Mouse (Mus musculus) heart, adult 2 months (tissue): Measurements from ENCODE around the gene Psap. TPM values are rescaled to one million over a fixed set of nuclear protein-coding genes. Genes with fewer than 3 reads are reported as not detected.
A peak's percentile ranks its signal among the peaks of the same experiment; 100 is the strongest.

Experiments
- DNase-seq, 2 experiments: peaks; one replicate each; pipeline ENCODE4 v3.0.0; 2021
- H3K27ac ChIP-seq: fragments of 200-600 bp; 2 replicates; pipeline ENCODE4 v1.8.1; 2022
- H3K27me3 ChIP-seq: fragments of 200-500 bp; 2 replicates; pipeline ENCODE4 v1.6.1; 2012; ENCODE audit warnings: mild to moderate bottlenecking, low read length, inconsistent platforms, mixed read lengths; ENCODE audit not compliant: control insufficient read depth, insufficient read depth
- H3K36me3 ChIP-seq: fragments of 200-500 bp; 2 replicates; pipeline ENCODE4 v1.6.1; 2012; ENCODE audit warnings: low read length, inconsistent platforms; ENCODE audit not compliant: control insufficient read depth, insufficient read depth
- H3K4me1 ChIP-seq: fragments of 200-500 bp; 2 replicates; pipeline ENCODE4 v1.6.1; 2011; ENCODE audit warnings: low read length; ENCODE audit not compliant: control insufficient read depth, insufficient read depth
- H3K4me3 ChIP-seq: fragments of 200-600 bp; 2 replicates; pipeline ENCODE4 v1.8.1; 2022
- H3K79me2 ChIP-seq: fragments of 200-500 bp; replicated peaks from 2 replicates; pipeline ENCODE4 v1.6.1; 2012; ENCODE audit warnings: mild to moderate bottlenecking, inconsistent platforms, low read length, moderate library complexity, mixed read lengths; ENCODE audit not compliant: control insufficient read depth, insufficient read depth
- H3K9ac ChIP-seq: fragments of 200-500 bp; 2 replicates; pipeline ENCODE4 v1.6.1; 2012; ENCODE audit warnings: low read depth, mild to moderate bottlenecking, control low read depth, inconsistent platforms, low read length, mixed read lengths
- CTCF ChIP-seq: fragments of 200-600 bp; IDR thresholded peaks from 2 replicates; pipeline ENCODE4 v1.8.1; 2022; ENCODE audit warnings: antibody characterized with exemption, mild to moderate bottlenecking, moderate library complexity
- EP300 ChIP-seq: fragments of 200-500 bp; IDR thresholded peaks from 2 replicates; pipeline ENCODE4 v1.6.1; 2011; ENCODE audit warnings: low read depth, low read length, control low read depth; ENCODE audit not compliant: insufficient read depth
- POLR2A ChIP-seq: fragments of 200-500 bp; IDR thresholded peaks from 2 replicates; pipeline ENCODE4 v1.6.1; 2011; ENCODE audit warnings: mild to moderate bottlenecking, low read depth, low read length, control low read depth; ENCODE audit not compliant: insufficient read depth
- WGBS: fragments of 180-500 bp; shearing (Covaris S2); methylation state at CpG from one replicate; pipeline ENCODE4 v1.1.7; 2018; 5-methylcytosine and 5-hydroxymethylcytosine counted together
- intact Hi-C: fragments of 180-260 bp; cut with DNase I; formaldehyde crosslinking; loops from one replicate; pipeline ENCODE4 v1.15.1; 2025
- polyA plus RNA-seq: library from polyadenylated mRNA; depleted of rRNA; stranded (reverse); fragments of >200 nt; gene quantifications from 2 replicates; pipeline ENCODE4 v1.2.3, GENCODE M21; 2012
- total RNA-seq, 2 experiments: library from RNA; stranded (reverse); gene quantifications; 2 replicates each; pipeline ENCODE4 v1.2.3; 2021

The Psap gene
- total and polyA plus RNA-seq, 3 experiments = 1,146 to 1,291 (median 1,270) TPM

DNA sequence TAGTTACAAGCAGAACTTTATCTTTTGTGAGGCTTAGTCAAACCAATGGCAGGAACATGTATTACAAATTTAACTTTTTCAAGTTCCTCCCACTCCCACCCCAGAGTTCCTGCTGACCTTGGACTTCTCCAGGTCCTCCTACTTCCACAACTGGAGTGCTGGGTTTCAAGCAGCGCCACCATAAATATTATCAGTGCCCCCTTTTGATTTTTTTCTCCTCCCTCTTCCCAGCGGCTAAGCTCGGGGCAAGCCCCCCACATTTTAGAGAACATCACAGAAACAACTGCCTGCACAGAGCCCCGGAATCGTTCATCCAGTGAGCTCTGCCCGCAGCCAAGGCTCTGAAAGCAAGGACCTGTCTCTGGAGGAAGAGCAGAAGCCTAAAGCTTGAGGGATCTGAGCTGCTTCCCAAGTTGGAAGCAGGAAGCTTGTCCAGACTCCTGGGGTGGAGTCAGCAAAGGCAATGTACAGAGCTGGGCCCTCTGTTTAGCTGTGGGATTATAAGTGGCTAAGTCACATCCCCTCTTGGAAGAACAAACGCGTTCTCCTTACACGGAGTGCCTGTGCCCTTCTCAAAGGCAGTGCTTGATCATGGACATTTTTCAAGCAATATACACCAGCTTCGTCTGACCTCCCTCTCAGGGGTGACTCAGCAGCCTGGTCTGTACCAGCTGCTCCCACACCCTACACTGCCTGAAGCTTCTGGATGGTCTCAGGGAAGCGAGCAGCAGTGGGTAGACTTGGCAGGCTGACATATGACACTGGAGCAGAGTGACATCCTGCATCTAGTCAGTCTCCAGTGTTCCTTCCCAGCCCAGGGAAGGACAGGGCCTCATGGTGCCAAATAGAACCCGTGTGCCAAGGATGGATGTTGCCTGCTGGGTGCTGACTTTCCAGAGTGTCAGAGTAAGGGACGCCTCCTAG lies 8.0 kb upstream of the Psap start:
- Histone ChIP-seq H3K36me3 (no peaks in the 10 kb centered on the region), H3K4me3 (no peak overlapping the region), H3K9ac (no peak overlapping the region), H3K27ac (peak overlapping the region; percentile 8; the same call in 1 of the 2 replicates), H3K27me3 (no peaks in the 10 kb centered on the region), H3K4me1 (no peaks in the 10 kb centered on the region; the same call in 1 of the 2 replicates), H3K79me2 (no peaks in the 10 kb centered on the region)
- WGBS = 49% methylated on average over 13 of the region's 13 CpGs
- no peak for TF ChIP-seq POLR2A
- TF ChIP-seq EP300 = no peak
- TF ChIP-seq CTCF = no peak
- DNase-seq = no peak
- intact Hi-C loops = no loop called here

DNA sequence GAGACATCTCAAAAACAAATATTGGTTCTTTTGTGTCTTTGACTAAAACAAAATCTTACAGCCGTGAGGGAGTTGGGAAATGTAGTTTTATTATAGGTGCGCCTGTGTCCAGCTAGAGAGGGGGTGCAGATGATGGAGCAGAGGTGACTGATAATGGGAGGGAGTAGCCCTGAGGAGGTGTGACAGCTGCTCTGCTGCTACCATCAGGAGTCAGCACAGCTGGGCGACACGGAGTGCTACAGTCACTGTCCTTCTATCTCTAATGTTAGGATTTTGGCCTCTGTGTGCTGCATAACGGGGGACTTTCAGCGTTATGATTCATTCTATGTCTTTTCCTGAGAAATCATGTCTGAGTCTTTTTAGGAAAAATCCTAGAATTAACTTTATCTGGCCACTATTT lies 6.4 kb upstream of the Psap start:
- H3K27me3 ChIP-seq = no peaks in the 10 kb centered on the region
- no peak for DNase-seq
- no peaks in the 10 kb centered on the region for H3K36me3 ChIP-seq
- no peak for TF ChIP-seq CTCF
- TF ChIP-seq EP300 = no peak
- TF ChIP-seq POLR2A = no peak
- 83% methylated on average over 6 of the region's 6 CpGs for WGBS
- intact Hi-C loops = no loop called here
- H3K9ac ChIP-seq = no peak overlapping the region
- H3K79me2 ChIP-seq = no peaks in the 10 kb centered on the region
- H3K4me3 ChIP-seq = no peak overlapping the region
- no peak overlapping the region for H3K27ac ChIP-seq
- no peaks in the 10 kb centered on the region for H3K4me1 ChIP-seq

DNA sequence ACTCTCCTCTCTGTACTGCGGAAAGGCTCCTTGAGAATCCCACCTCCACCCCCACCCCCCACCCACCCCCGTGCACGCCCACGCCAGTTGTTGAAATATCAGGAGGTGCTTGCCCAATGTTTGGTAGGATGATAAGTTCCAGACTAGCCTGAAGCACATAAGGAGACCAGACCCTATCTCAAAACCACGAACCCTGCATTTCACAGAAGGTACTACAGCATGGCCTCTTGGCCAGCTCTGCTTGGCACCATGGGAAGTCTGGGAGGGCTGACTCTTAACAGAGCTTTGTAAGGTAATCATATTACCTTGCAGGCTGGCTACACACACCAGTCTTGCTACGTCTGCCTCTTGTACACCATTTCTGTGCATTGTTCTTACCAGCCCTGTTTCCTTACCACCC lies 5.2 kb upstream of the Psap start:
- H3K27ac ChIP-seq = no peak overlapping the region

DNA sequence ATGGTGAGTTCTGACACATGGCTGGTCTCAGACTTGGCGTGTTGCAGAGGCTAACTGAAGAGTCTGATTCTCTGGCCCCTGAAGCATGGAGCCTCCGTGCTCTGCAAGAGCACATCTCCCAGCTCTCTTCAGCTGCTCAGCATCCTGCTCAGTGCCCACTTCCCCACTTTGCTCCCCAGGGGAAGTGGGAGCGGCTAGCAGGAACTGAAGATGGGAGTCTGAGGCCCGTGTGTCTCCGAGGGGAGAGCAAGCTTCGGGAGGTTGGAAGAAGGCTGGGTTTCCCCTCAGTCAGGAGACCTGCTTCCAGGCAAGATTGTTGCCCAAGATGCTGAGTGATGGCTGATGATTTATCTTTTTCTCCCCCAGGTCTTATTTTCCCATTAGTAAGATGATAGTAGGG lies 4.0 kb upstream of the Psap start:
- TF ChIP-seq EP300 (no peak), CTCF (no peak)
- Histone ChIP-seq H3K4me1 (no peaks in the 10 kb centered on the region), H3K79me2 (peaks cover 4% of the 10 kb centered on the region; the same call in 1 of the 2 replicates), H3K9ac (no peak overlapping the region), H3K27me3 (no peaks in the 10 kb centered on the region), H3K4me3 (no peak overlapping the region), H3K36me3 (no peaks in the 10 kb centered on the region), H3K27ac (no peak overlapping the region)
- peak in 1 of 2 experiments; percentile 53 for DNase-seq
- intact Hi-C loops = no loop called here
- 51% methylated on average over 6 of the region's 6 CpGs for WGBS

More for the DNA sequence above, 5.2 kb upstream of the Psap start:
- DNase-seq = no peak
- TF ChIP-seq POLR2A = no peak
- no peak for TF ChIP-seq EP300
- TF ChIP-seq CTCF = no peak
- Histone ChIP-seq H3K79me2 (no peaks in the 10 kb centered on the region), H3K36me3 (no peaks in the 10 kb centered on the region), H3K9ac (no peak overlapping the region), H3K4me1 (no peaks in the 10 kb centered on the region), H3K27me3 (no peaks in the 10 kb centered on the region), H3K4me3 (no peak overlapping the region)
- intact Hi-C loops = no loop called here
- 43% methylated on average over 6 of the region's 6 CpGs for WGBS

DNA sequence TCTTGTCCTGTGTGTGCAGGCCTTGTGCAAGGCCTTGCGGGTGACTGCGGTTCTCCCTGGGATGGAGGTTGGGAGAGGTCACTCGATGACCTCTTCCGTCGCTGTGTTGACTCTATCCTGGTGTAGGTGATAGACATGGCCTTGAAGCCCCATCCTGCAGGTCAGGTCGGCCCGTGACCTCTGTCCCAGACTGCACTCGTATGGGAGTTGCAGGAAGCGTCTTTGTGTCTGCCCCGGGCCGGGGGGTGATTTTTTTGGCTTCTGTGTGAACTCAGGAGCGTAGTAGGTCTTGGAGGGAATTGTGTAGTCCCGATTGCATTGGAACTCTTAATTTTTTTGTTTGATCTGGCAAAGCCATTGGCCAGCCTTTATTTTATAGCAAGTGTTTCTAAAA lies 576 bp downstream of the Psap start:
- under 1% methylated on average over 13 of the region's 13 CpGs for WGBS

DNA sequence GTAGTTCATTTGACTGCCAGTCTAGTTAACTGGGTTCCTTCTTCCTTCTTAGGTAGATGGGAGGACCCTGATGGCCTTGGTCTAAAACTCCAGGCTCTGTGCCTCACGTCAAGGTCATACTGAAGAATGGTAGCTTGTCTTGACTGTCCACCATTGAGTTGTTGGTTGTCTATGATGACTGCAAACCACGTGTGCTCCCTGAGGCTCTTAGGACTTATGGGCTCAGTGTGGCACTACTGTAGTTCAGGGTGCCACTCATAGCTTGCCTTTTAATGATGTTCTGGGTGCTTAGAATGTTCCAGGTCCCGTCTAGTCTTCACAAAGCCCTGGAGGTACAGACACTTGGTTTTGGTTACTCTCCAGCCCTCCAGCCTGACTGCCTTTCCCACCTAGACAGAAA lies 1.4 kb downstream of the Psap start:
- Histone ChIP-seq H3K4me3 (peak overlapping the region; percentile 88), H3K9ac (peak overlapping the region; percentile 61), H3K4me1 (peaks cover 37% of the 10 kb centered on the region), H3K36me3 (peaks cover 32% of the 10 kb centered on the region), H3K27me3 (no peaks in the 10 kb centered on the region), H3K79me2 (peaks cover 7% of the 10 kb centered on the region; the same call in 1 of the 2 replicates), H3K27ac (peak overlapping the region; percentile 97)
- TF ChIP-seq POLR2A (no peak), EP300 (no peak), CTCF (no peak)
- 61% methylated on average over 3 of the region's 3 CpGs for WGBS
- intact Hi-C loops = no loop called here
- no peak for DNase-seq

More for the DNA sequence above, 576 bp downstream of the Psap start:
- H3K27me3 ChIP-seq = no peaks in the 10 kb centered on the region
- peak overlapping the region; percentile 93 for H3K9ac ChIP-seq
- peaks cover 27% of the 10 kb centered on the region for H3K36me3 ChIP-seq
- peaks cover 32% of the 10 kb centered on the region for H3K4me1 ChIP-seq
- TF ChIP-seq POLR2A = no peak
- no peak for TF ChIP-seq EP300
- no peak for TF ChIP-seq CTCF
- peak overlapping the region; percentile 88 for H3K4me3 ChIP-seq
- H3K79me2 ChIP-seq = peaks cover 4% of the 10 kb centered on the region; the same call in 1 of the 2 replicates
- peak overlapping the region; percentile 97 for H3K27ac ChIP-seq
- intact Hi-C loops = no loop called here
- DNase-seq = no peak
